Mouse (Mus musculus) thymus, adult 2 months (tissue): ENCODE measurements at regions not wholly inside any gene's neighbourhood (a gene's known extent, or its start where the extent isn't known, plus 50 kb on each side); places are given as distances from the start of the nearest gene placed in this dataset.
"Not testable (repeated sequence)": the region's sequence is repeated elsewhere in the genome, so short reads cannot be mapped to it uniquely, and the experiment has no call there.

Experiments
- DNase-seq: peaks from one replicate; pipeline ENCODE4 v3.0.0; 2021
- H3K27ac ChIP-seq: fragments of 200-500 bp; 2 replicates; pipeline ENCODE4 v1.5.1; 2012; ENCODE audit warnings: low read length, control low read depth; ENCODE audit not compliant: control insufficient read depth, insufficient read depth
- H3K27me3 ChIP-seq: fragments of 200-500 bp; 2 replicates; pipeline ENCODE4 v1.6.1; 2012; ENCODE audit warnings: mild to moderate bottlenecking, low read length, moderate library complexity, mixed read lengths; ENCODE audit not compliant: control insufficient read depth, insufficient read depth
- H3K36me3 ChIP-seq: fragments of 200-500 bp; 2 replicates; pipeline ENCODE4 v1.6.1; 2012; ENCODE audit warnings: mild to moderate bottlenecking, low read length, moderate library complexity; ENCODE audit not compliant: control insufficient read depth, insufficient read depth
- H3K4me1 ChIP-seq: fragments of 200-500 bp; replicated peaks from 2 replicates; pipeline ENCODE4 v1.6.1; 2012; ENCODE audit warnings: low read length; ENCODE audit not compliant: control insufficient read depth, insufficient read depth
- H3K4me3 ChIP-seq: fragments of 200-500 bp; 2 replicates; pipeline ENCODE4 v1.5.1; 2012; ENCODE audit warnings: mild to moderate bottlenecking, low read length, control low read depth, moderate library complexity; ENCODE audit not compliant: control insufficient read depth, insufficient read depth
- CTCF ChIP-seq: fragments of 200-500 bp; IDR thresholded peaks from 2 replicates; pipeline ENCODE4 v1.5.1; 2012; ENCODE audit warnings: mild to moderate bottlenecking, control low read depth, low read length, moderate library complexity, borderline replicate concordance; ENCODE audit not compliant: control insufficient read depth, poor library complexity, insufficient read depth; ENCODE audit errors: extremely low read depth
- POLR2A ChIP-seq: fragments of 200-500 bp; IDR thresholded peaks from 2 replicates; pipeline ENCODE4 v1.6.1; 2012; ENCODE audit warnings: mild to moderate bottlenecking, low read length, control low read depth, moderate library complexity; ENCODE audit not compliant: control insufficient read depth, poor library complexity, insufficient read depth; ENCODE audit errors: extremely low read depth
- WGBS: fragments of 180-500 bp; shearing (Covaris S2); methylation state at CpG from one replicate; pipeline ENCODE4 v1.1.7; 2018; 5-methylcytosine and 5-hydroxymethylcytosine counted together

DNA sequence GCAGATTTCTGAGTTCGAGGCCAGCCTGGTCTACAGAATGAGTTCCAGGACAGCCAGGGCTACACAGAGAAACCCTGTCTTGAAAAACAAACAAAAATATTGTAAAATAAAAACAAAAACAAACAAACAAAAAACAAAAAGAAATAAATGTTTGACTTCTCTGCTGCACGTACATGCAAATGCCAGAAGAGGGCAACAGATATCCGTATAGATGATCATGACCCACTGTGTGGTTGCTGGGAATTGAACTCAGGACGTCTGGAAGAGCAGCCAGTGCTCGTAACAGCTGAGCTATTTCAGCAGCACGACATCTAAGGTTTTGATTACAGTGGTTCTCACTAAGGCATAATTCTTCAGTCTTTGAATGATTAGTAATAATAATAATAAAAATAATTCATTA, 262.8 kb downstream of the Eepd1 start:
- no peaks in the 10 kb centered on the region for H3K27me3 ChIP-seq
- 66% methylated on average over 6 of the region's 6 CpGs for WGBS
- DNase-seq = no peak
- H3K4me1 ChIP-seq = no peaks in the 10 kb centered on the region
- no peaks in the 10 kb centered on the region for H3K36me3 ChIP-seq
- no peak overlapping the region for H3K4me3 ChIP-seq
- no peak overlapping the region for H3K27ac ChIP-seq
- TF ChIP-seq CTCF = no peak

DNA sequence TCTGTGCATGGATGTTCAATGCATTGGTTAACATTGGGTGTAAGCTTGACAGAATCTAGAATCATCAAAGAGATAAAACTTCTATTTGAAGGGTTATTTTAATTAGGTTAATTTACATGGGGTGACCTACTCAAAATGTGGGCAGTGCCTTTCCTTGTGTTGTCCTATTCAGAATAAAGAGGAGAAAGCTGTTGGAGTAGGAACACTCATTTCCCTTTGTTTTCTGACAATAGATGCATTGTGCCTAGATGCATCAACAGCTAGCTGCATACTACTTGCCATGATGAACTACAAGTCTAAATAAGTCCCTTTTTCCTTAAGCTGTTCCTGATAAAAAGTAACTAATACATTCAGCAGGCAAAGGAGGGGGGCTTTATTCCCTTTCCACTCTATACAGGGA, 269.8 kb downstream of the Eepd1 start:
- Histone ChIP-seq H3K36me3 (no peaks in the 10 kb centered on the region), H3K27ac (no peak overlapping the region), H3K4me1 (no peaks in the 10 kb centered on the region), H3K4me3 (no peak overlapping the region), H3K27me3 (no peaks in the 10 kb centered on the region)
- TF ChIP-seq CTCF (no peak), POLR2A (no peak)
- no peak for DNase-seq

DNA sequence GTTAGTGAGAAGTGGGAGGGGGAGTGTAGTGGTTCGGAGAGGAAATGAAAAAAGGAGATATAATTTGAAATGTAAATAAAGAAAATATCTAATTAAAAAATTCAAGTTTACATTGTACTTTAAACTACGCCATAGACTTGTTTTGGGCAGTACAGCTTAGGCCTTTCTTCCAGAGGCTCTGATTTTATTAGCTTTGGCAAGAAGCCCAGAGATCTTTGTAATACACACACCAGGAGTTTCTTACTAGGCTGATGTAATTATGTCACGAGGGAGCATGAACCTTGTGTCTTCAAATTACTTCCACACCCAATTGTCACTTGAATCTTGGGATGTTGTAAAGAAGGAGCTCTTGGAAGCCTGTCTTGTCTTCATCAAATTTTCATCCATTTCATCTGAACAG, 292.6 kb downstream of the Eepd1 start:
- no peak overlapping the region for H3K4me3 ChIP-seq
- no peak overlapping the region for H3K27ac ChIP-seq
- H3K27me3 ChIP-seq = no peaks in the 10 kb centered on the region
- no peaks in the 10 kb centered on the region for H3K4me1 ChIP-seq
- TF ChIP-seq CTCF (no peak), POLR2A (no peak)
- no peaks in the 10 kb centered on the region for H3K36me3 ChIP-seq
- 78% methylated on average over 3 of the region's 3 CpGs for WGBS
- no peak for DNase-seq

DNA sequence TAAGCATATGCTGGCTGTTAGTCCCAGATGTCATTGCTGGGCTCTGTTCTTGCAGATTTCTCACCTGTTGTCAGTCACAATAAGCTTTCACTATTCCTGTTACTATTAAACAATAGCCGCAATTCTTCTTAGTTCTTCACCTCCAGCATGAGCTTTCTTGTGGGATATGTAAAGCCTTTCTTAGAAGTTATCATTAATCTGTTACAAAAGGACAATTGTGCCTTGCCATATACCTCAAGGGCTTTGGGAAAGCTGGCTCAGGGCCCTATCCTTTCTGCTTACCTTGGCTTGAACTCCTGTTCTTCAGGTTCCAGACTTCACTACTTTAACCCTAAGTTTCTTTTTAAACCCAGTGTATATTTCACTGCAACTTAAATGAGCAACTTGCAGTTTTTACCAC, 301.3 kb downstream of the Eepd1 start:
- no peak for DNase-seq
- Histone ChIP-seq H3K27ac (no peak overlapping the region), H3K4me3 (no peak overlapping the region), H3K4me1 (no peaks in the 10 kb centered on the region), H3K27me3 (no peaks in the 10 kb centered on the region), H3K36me3 (no peaks in the 10 kb centered on the region)
- no peak for TF ChIP-seq CTCF
- no peak for TF ChIP-seq POLR2A
- WGBS = 93% methylated on average over 1 of the region's 1 CpGs

DNA sequence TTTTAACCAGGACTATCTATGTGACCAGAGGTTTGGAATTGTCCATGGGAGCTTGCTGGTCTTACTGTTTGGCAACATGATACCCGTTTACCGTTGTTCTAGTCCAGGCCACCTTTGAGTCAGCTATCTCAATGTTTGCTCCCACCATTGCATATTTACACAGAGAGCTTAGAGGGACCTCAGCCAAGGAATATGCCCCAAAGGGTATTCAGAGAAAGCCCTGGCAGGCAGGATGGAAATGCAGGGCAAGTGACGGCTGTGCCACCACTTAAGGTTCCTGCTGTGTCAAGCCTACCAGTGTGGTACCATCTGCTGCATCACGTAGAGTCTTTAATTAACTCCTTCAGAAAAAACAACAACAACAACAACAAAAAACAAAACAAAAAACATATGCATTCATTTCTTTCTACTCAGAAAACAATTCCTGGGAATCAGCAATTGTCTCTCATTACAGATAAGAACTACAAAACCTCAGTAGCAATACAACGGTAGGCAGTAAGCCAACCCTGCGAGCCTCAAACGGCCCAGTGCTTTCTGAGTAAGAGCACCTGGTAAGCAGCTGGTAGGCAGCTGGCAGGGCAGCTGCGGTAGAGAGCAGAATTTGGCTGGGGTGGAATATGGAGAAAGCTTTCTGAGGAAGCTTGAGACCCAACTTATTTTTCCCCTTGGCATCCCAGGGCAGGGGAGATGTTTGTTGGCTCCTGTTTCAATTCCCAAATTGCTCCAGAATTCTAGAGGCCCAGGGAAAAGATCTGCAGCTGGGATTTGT, 314.0 kb downstream of the Eepd1 start:
- no peak overlapping the region for H3K4me3 ChIP-seq
- DNase-seq = no peak
- H3K27me3 ChIP-seq = no peaks in the 10 kb centered on the region
- no peaks in the 10 kb centered on the region for H3K4me1 ChIP-seq
- TF ChIP-seq POLR2A (no peak), CTCF (no peak)
- no peaks in the 10 kb centered on the region for H3K36me3 ChIP-seq
- H3K27ac ChIP-seq = no peak overlapping the region
- WGBS = 93% methylated on average over 8 of the region's 8 CpGs

DNA sequence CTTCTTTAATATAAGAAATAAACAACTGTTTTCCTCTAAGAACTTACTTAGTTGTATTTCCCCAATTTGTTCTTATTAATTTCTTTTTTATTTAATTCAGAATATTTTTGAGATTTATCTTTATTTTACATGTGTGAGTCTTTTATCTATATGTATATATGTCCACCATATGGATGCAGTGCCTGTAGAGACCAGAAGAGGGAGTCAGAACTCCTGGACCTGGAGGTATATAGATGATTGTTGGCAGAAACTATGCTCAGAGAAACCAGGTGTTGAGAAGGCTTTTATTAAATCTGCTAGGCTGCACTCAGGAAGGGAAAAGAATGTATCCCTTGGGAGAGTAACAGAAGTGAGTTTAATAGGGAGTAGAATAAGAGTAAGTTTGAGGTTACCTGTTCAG, 328.2 kb downstream of the Eepd1 start:
- no peaks in the 10 kb centered on the region for H3K27me3 ChIP-seq
- no peak overlapping the region for H3K4me3 ChIP-seq
- no peaks in the 10 kb centered on the region for H3K36me3 ChIP-seq
- DNase-seq = no peak
- H3K4me1 ChIP-seq = no peaks in the 10 kb centered on the region
- no peak overlapping the region for H3K27ac ChIP-seq
- TF ChIP-seq CTCF = no peak
- TF ChIP-seq POLR2A = no peak

DNA sequence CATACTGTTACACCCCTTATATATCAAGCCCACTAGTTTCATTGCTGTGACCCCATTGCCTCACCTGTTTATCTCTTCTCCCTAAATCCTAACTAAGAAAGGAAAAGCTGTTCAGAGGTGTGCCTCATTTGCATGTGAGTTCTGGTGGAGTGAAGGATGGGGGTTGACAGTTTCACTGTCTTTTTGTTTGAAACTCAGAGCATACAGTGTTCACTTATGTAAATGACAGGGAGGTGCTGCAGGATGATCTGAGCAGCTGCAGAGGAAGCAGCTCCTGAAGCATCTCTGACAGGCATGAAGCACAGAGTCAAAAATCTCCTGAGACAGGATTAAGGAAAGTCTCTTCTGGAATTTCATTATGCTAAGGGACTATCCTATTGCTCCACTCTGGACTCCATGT, 351.9 kb downstream of the Eepd1 start:
- Histone ChIP-seq H3K4me1 (no peaks in the 10 kb centered on the region), H3K36me3 (no peaks in the 10 kb centered on the region), H3K27ac (no peak overlapping the region), H3K27me3 (no peaks in the 10 kb centered on the region), H3K4me3 (no peak overlapping the region)
- DNase-seq = no peak
- TF ChIP-seq POLR2A (no peak), CTCF (no peak)

DNA sequence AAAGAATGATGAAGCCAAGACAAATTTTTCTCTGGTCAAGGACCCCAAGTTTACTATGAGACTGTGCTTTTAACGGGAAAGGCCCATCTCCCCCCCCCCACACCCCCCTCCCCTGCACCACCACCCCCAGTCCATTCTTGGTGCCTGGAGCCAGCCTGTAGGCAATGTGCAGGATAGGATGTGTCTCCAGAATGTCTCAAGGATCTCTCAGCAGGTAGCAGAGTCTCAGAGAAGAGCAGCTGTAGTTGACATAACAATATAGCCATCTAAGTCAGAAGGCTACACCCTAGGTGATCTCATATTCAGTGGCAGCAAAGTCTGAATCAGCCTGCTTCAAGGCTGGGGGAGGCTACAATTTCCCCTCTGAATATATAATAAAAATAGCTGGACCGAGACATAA, 368.6 kb downstream of the Eepd1 start:
- not testable (repeated sequence) for H3K36me3 ChIP-seq, H3K4me1 ChIP-seq, H3K27ac ChIP-seq, H3K27me3 ChIP-seq, DNase-seq, H3K4me3 ChIP-seq
- WGBS = 98% methylated on average over 2 of the region's 2 CpGs

DNA sequence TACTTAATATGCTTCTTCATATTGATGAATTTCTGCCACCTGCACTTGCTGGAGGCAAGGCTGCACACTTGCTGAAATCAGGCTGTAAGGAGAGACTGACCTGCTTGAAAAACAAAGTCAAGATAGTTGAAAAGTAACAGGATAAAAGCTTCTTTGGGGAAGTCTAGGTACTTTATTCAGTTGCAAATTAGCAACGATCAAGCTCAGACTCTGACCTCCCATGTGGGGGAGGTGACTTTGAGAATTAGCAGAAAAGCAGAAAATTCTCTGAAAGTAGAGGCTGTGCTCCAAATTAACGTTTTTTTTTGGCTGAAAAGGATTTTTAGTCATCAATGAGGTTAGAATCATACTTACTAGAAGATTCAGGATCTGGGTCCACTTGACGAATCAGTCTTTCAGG, 369.3 kb downstream of the Eepd1 start:
- DNase-seq, H3K4me1 ChIP-seq: not testable (repeated sequence)
- WGBS = 70% methylated on average over 3 of the region's 3 CpGs

More for the DNA sequence above, 369.3 kb downstream of the Eepd1 start:
- not testable (repeated sequence) for H3K4me3 ChIP-seq, H3K27me3 ChIP-seq, H3K36me3 ChIP-seq, H3K27ac ChIP-seq
